Mouse (Mus musculus): ENCODE measurements at regions not wholly inside any gene's neighbourhood (a gene's known extent, or its start where the extent isn't known, plus 50 kb on each side); places are given as distances from the start of the nearest gene placed in this dataset.

GRCm38 (mm10) chr1:183584861-183585260 is 166.8 kb downstream of the Hhipl2 start:
- no peak overlapping the region for H3K9ac ChIP-seq (ENCODE audit: low read depth, low read length, severe bottlenecking)

GRCm38 (mm10) chr1:183586406-183586805 is 168.4 kb downstream of the Hhipl2 start:
- TF ChIP-seq POLR2A (IDR thresholded peaks at IDR 0.05; ENCODE audit: borderline replicate concordance, extremely low read depth, insufficient read depth, insufficient read length), result no peak
- no peak overlapping the region for H3K4me2 ChIP-seq (replicated peaks; ENCODE audit: low read depth, low read length, severe bottlenecking)
- no peaks in the 10 kb centered on the region for H3K9me3 ChIP-seq (ENCODE audit: control insufficient read depth, low read length)
- no peaks in the 10 kb centered on the region for H3K4me1 ChIP-seq (ENCODE audit: control insufficient read depth, insufficient read depth, low read length)
- no peak overlapping the region for H3K27ac ChIP-seq (replicated peaks; ENCODE audit: low read depth, low read length)
- WGBS, result 82% methylated on average over 4 of the region's 4 CpGs
- no peaks in the 10 kb centered on the region for H3K36me3 ChIP-seq (ENCODE audit: control insufficient read depth, insufficient read depth, low read length)
- ATAC-seq (ENCODE audit: low FRiP score, low read depth), result no peak
- no peak overlapping the region for H3K4me3 ChIP-seq (replicated peaks; ENCODE audit: low read length)
- no peaks in the 10 kb centered on the region for H3K27me3 ChIP-seq (ENCODE audit: control insufficient read depth, insufficient read depth, low read length)
- DNase-seq (ENCODE audit: low spot score), result no peak
- H3K9ac ChIP-seq (ENCODE audit: low read depth, low read length, severe bottlenecking), result no peak overlapping the region

More at GRCm38 (mm10) chr1:183584861-183585260, 166.8 kb downstream of the Hhipl2 start:
- H3K9me3 ChIP-seq (ENCODE audit: control insufficient read depth, low read length), result no peaks in the 10 kb centered on the region
- WGBS, result 78% methylated on average over 6 of the region's 6 CpGs
- TF ChIP-seq POLR2A (IDR thresholded peaks at IDR 0.05; ENCODE audit: borderline replicate concordance, extremely low read depth, insufficient read depth, insufficient read length), result no peak
- H3K27me3 ChIP-seq (ENCODE audit: control insufficient read depth, insufficient read depth, low read length), result no peaks in the 10 kb centered on the region
- DNase-seq (ENCODE audit: low spot score) (no peak), ATAC-seq (ENCODE audit: low FRiP score, low read depth) (no peak)
- H3K36me3 ChIP-seq (ENCODE audit: control insufficient read depth, insufficient read depth, low read length), result no peaks in the 10 kb centered on the region
- no peaks in the 10 kb centered on the region for H3K4me1 ChIP-seq (ENCODE audit: control insufficient read depth, insufficient read depth, low read length)
- H3K27ac ChIP-seq (replicated peaks; ENCODE audit: low read depth, low read length), result no peak overlapping the region
- H3K4me3 ChIP-seq (replicated peaks; ENCODE audit: low read length), result no peak overlapping the region
- no peak overlapping the region for H3K4me2 ChIP-seq (replicated peaks; ENCODE audit: low read depth, low read length, severe bottlenecking)

GRCm38 (mm10) chr1:183595306-183595705 is 177.3 kb downstream of the Hhipl2 start:
- no peaks in the 10 kb centered on the region for H3K4me1 ChIP-seq (ENCODE audit: control insufficient read depth, insufficient read depth, low read length)
- TF ChIP-seq POLR2A (IDR thresholded peaks at IDR 0.05; ENCODE audit: borderline replicate concordance, extremely low read depth, insufficient read depth, insufficient read length), result no peak
- H3K9me3 ChIP-seq (ENCODE audit: control insufficient read depth, low read length), result no peaks in the 10 kb centered on the region
- no peak overlapping the region for H3K9ac ChIP-seq (ENCODE audit: low read depth, low read length, severe bottlenecking)
- H3K4me2 ChIP-seq (replicated peaks; ENCODE audit: low read depth, low read length, severe bottlenecking), result no peak overlapping the region
- no peak overlapping the region for H3K27ac ChIP-seq (replicated peaks; ENCODE audit: low read depth, low read length)
- no peak for DNase-seq (ENCODE audit: low spot score)
- no peaks in the 10 kb centered on the region for H3K27me3 ChIP-seq (ENCODE audit: control insufficient read depth, insufficient read depth, low read length)
- H3K4me3 ChIP-seq (replicated peaks; ENCODE audit: low read length), result no peak overlapping the region
- 69% methylated on average over 5 of the region's 5 CpGs for WGBS
- ATAC-seq (ENCODE audit: low FRiP score, low read depth), result no peak
- H3K36me3 ChIP-seq (ENCODE audit: control insufficient read depth, insufficient read depth, low read length), result no peaks in the 10 kb centered on the region

GRCm38 (mm10) chr1:183600466-183600865 is 182.5 kb downstream of the Hhipl2 start:
- Histone ChIP-seq H3K9ac (ENCODE audit: low read depth, low read length, severe bottlenecking) (no peak overlapping the region), H3K27ac (replicated peaks; ENCODE audit: low read depth, low read length) (no peak overlapping the region), H3K4me3 (replicated peaks; ENCODE audit: low read length) (no peak overlapping the region), H3K9me3 (ENCODE audit: control insufficient read depth, low read length) (no peaks in the 10 kb centered on the region), H3K4me2 (replicated peaks; ENCODE audit: low read depth, low read length, severe bottlenecking) (no peak overlapping the region), H3K27me3 (ENCODE audit: control insufficient read depth, insufficient read depth, low read length) (no peaks in the 10 kb centered on the region), H3K36me3 (ENCODE audit: control insufficient read depth, insufficient read depth, low read length) (no peaks in the 10 kb centered on the region), H3K4me1 (ENCODE audit: control insufficient read depth, insufficient read depth, low read length) (no peaks in the 10 kb centered on the region)
- 79% methylated on average over 8 of the region's 8 CpGs for WGBS
- DNase-seq (ENCODE audit: low spot score), result no peak
- no peak for TF ChIP-seq POLR2A (IDR thresholded peaks at IDR 0.05; ENCODE audit: borderline replicate concordance, extremely low read depth, insufficient read depth, insufficient read length)
- ATAC-seq (ENCODE audit: low FRiP score, low read depth), result no peak

- Histone ChIP-seq H3K36me3 (ENCODE audit: control insufficient read depth, insufficient read depth, low read length) (no peaks in the 10 kb centered on the region), H3K27me3 (ENCODE audit: control insufficient read depth, insufficient read depth, low read length) (no peaks in the 10 kb centered on the region), H3K9ac (ENCODE audit: low read depth, low read length, severe bottlenecking) (no peak overlapping the region), H3K9me3 (ENCODE audit: control insufficient read depth, low read length) (no peaks in the 10 kb centered on the region), H3K4me2 (replicated peaks; ENCODE audit: low read depth, low read length, severe bottlenecking) (no peak overlapping the region), H3K4me1 (ENCODE audit: control insufficient read depth, insufficient read depth, low read length) (peaks cover 23% of the 10 kb centered on the region), H3K27ac (replicated peaks; ENCODE audit: low read depth, low read length) (peak overlapping the region; percentile 28; the same call in 1 of the 2 replicates), H3K4me3 (replicated peaks; ENCODE audit: low read length) (no peak overlapping the region)
- peak; percentile 84 for DNase-seq (ENCODE audit: low spot score)
- no peak for TF ChIP-seq POLR2A (IDR thresholded peaks at IDR 0.05; ENCODE audit: borderline replicate concordance, extremely low read depth, insufficient read depth, insufficient read length)
- peak; percentile 81 for ATAC-seq (ENCODE audit: low FRiP score, low read depth)
- WGBS, result 19% methylated on average over 8 of the region's 8 CpGs
These were observed 194.1 kb downstream of the Hhipl2 start for GRCm38 (mm10) chr1:183611966-183612694.
